Mouse (Mus musculus) midbrain, embryonic 11.5 days (tissue): ENCODE measurements around the gene Gon7. TPM values are rescaled to one million over a fixed set of nuclear protein-coding genes. Genes with fewer than 3 reads are reported as not detected.
A peak's percentile ranks its signal among the peaks of the same experiment; 100 is the strongest.

Experiments used
- ATAC-seq: fragments of 200-750 bp; cut with Nextera tagmentation; 2 replicates; pipeline ENCODE4 v1.8.0; 2017; ENCODE audit warnings: moderate TSS enrichment, moderate library complexity; ENCODE audit not compliant: low FRiP score
- DNase-seq: peaks from one replicate; pipeline ENCODE4 v3.0.0; 2015; ENCODE audit warnings: low spot score; ENCODE audit errors: missing footprints
- H3K27ac ChIP-seq: fragments of 300-500 bp; sonication (generic); 2 replicates; pipeline ENCODE4 v1.5.1; 2014; ENCODE audit warnings: low read depth, low read length
- H3K27me3 ChIP-seq: fragments of 300-500 bp; sonication (generic); 2 replicates; pipeline ENCODE4 v1.6.1; 2014; ENCODE audit warnings: mild to moderate bottlenecking, low read length, moderate library complexity, mixed read lengths; ENCODE audit not compliant: control insufficient read depth, insufficient read depth
- H3K36me3 ChIP-seq: fragments of 300-500 bp; sonication (generic); 2 replicates; pipeline ENCODE4 v1.6.1; 2014; ENCODE audit warnings: mild to moderate bottlenecking, low read length, moderate library complexity, mixed read lengths; ENCODE audit not compliant: control insufficient read depth, insufficient read depth
- H3K4me1 ChIP-seq: fragments of 300-500 bp; sonication (generic); 2 replicates; pipeline ENCODE4 v1.6.1; 2014; ENCODE audit warnings: low read length; ENCODE audit not compliant: control insufficient read depth, insufficient read depth
- H3K4me2 ChIP-seq: fragments of 300-500 bp; sonication (generic); 2 replicates; pipeline ENCODE4 v1.6.1; 2014; ENCODE audit warnings: mild to moderate bottlenecking, moderate library complexity
- H3K4me3 ChIP-seq: fragments of 300-500 bp; sonication (generic); 2 replicates; pipeline ENCODE4 v1.5.1; 2014; ENCODE audit warnings: low read depth, low read length
- H3K9ac ChIP-seq: fragments of 300-500 bp; sonication (generic); 2 replicates; pipeline ENCODE4 v1.6.1; 2014; ENCODE audit warnings: low read length
- H3K9me3 ChIP-seq: fragments of 300-500 bp; sonication (generic); 2 replicates; pipeline ENCODE4 v1.6.1; 2016; ENCODE audit warnings: low read length; ENCODE audit not compliant: control insufficient read depth
- WGBS: fragments of 180-500 bp; shearing (Covaris S2); extraction: QIAGEN DNeasy Blood & Tissue Kit; methylation state at CpG from one replicate; pipeline ENCODE4 v1.1.7; 2014; 5-methylcytosine and 5-hydroxymethylcytosine counted together
- polyA plus RNA-seq: library from polyadenylated mRNA; unstranded; fragments of >200 nt; fragmentation: Nextera tagmentation; extraction: Ambion mirVana; gene quantifications from 2 replicates; pipeline ENCODE4 v1.2.1, GENCODE M21; 2014

Gon7 gene
- polyA plus RNA-seq, 1 experiment from 2014 or later, result 47.7 TPM

DNA sequence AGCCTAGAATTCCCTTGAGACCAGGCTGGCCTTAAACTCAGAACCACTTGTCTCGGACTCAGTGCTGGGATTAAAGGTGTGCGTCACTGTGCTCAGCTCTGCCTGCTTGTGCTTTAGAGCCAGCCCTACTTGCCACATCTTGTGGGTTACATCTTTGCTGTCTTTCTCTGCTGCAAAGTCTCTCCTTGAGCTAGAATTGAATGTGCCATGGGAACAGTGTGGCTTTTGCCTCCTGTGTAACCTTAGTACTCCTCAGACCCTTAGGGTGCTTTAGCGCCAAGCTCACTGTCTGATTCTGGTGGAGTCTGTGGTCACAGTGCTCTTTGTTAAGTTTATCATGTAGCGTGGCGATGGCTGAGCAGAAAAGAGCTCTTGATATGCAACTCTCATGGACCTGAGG is 15.1 kb upstream of the Gon7 start:
- H3K4me2 ChIP-seq, result no peak overlapping the region
- WGBS, result 93% methylated on average over 5 of the region's 5 CpGs
- H3K9me3 ChIP-seq, result no peaks in the 10 kb centered on the region
- ATAC-seq (no peak), DNase-seq (no peak)
- H3K4me1 ChIP-seq, result no peaks in the 10 kb centered on the region
- no peak overlapping the region for H3K4me3 ChIP-seq
- peaks cover 28% of the 10 kb centered on the region for H3K36me3 ChIP-seq
- H3K27ac ChIP-seq, result no peak overlapping the region
- no peak overlapping the region for H3K9ac ChIP-seq
- no peaks in the 10 kb centered on the region for H3K27me3 ChIP-seq

DNA sequence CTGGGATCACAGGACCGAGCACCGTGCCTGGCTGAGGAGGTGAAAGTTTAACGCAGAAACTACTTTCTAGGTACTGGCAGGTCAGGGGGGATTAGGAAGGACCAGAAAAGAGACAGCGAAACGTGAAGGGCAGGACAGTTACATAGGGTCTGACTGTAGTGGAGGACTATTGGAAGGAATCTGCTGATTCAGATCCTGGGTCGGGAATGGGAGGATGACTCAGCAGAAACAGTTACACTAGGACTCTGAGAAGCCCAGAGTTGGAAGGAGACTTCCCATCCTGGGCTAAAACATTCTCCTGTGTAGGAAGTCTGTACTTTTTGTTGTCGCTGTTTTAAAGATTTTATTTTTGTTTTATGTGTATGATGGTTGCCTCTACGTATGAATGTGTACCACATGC is 14.0 kb upstream of the Gon7 start:
- no peak for ATAC-seq
- no peak for DNase-seq
- peaks cover 30% of the 10 kb centered on the region for H3K36me3 ChIP-seq
- 95% methylated on average over 8 of the region's 8 CpGs for WGBS
- H3K9ac ChIP-seq, result no peak overlapping the region
- H3K4me3 ChIP-seq, result no peak overlapping the region
- H3K9me3 ChIP-seq, result no peaks in the 10 kb centered on the region
- no peaks in the 10 kb centered on the region for H3K27me3 ChIP-seq
- no peak overlapping the region for H3K27ac ChIP-seq
- no peaks in the 10 kb centered on the region for H3K4me1 ChIP-seq
- H3K4me2 ChIP-seq, result no peak overlapping the region

DNA sequence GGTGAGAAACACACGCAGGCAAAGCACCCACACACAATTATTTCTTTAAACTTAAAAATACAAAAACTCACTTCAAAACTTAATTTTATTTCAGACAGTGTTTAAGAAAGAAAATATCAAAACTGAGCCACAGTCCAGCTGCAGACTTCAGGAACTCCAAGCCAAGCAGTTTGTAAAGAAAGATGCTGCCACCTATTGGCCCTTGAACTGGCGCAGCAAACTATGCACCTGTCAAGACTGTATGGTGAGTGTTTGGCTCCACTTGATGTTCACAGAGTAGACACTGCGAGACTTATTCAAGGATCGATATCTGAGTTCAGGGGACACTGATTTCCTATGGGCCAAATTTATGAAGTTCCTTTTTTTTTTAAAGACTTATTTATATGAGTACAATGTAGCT is 11.4 kb upstream of the Gon7 start:
- Histone ChIP-seq H3K9ac (no peak overlapping the region), H3K4me3 (no peak overlapping the region), H3K4me1 (no peaks in the 10 kb centered on the region), H3K27me3 (no peaks in the 10 kb centered on the region), H3K4me2 (no peak overlapping the region), H3K27ac (no peak overlapping the region), H3K36me3 (peaks cover 26% of the 10 kb centered on the region), H3K9me3 (no peaks in the 10 kb centered on the region)
- WGBS, result 96% methylated on average over 4 of the region's 4 CpGs
- ATAC-seq (no peak), DNase-seq (no peak)

DNA sequence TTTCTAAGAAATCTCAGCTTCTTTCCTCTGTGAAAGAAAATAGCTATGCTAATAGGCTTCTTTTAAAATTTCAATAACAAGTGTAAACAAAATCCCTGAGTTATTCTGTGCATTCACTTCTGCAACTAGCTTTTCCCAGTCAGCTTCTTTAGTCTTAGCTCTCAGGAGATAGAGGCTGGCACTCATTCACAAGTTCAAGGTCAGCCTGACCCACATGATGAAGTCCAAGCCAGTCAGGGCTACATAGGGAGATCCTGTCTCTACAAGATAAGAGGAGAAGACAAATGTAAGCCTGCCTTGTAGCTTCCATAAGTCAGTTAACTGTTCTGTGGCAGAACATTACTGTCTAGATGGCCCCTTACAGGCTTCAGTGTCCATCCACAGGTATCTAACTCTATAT is 6.1 kb upstream of the Gon7 start:
- Histone ChIP-seq H3K27ac (no peak overlapping the region), H3K4me1 (peaks cover 8% of the 10 kb centered on the region), H3K9me3 (no peaks in the 10 kb centered on the region), H3K4me3 (no peak overlapping the region), H3K36me3 (peaks cover 6% of the 10 kb centered on the region), H3K27me3 (no peaks in the 10 kb centered on the region), H3K4me2 (no peak overlapping the region), H3K9ac (no peak overlapping the region)
- DNase-seq, result no peak
- no peak for ATAC-seq

DNA sequence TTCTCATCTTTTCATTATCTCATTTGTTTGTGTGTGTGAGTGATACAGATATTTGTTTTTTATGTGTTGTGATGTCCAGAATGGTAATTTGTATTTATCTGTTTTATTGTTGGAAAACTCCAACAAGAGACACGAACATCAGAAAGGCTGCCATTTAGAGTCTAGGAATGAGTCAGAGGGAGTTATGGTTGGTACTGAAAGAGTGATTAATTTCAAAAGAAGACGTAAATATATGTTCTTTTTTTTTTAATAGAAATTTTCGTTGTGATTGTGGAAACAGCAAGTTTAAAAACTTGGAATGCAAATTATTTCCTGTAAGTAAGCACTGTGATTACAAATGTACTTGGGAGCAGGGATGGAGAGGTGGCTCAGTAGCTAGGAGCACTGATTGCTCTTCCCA is 4.1 kb upstream of the Gon7 start:
- Histone ChIP-seq H3K4me3 (no peak overlapping the region), H3K9ac (no peak overlapping the region), H3K4me1 (peaks cover 14% of the 10 kb centered on the region), H3K27ac (no peak overlapping the region), H3K9me3 (no peaks in the 10 kb centered on the region), H3K36me3 (no peaks in the 10 kb centered on the region; the same call in 1 of the 2 replicates), H3K4me2 (no peak overlapping the region), H3K27me3 (no peaks in the 10 kb centered on the region)
- 90% methylated on average over 3 of the region's 3 CpGs for WGBS
- ATAC-seq, result no peak
- DNase-seq, result no peak

DNA sequence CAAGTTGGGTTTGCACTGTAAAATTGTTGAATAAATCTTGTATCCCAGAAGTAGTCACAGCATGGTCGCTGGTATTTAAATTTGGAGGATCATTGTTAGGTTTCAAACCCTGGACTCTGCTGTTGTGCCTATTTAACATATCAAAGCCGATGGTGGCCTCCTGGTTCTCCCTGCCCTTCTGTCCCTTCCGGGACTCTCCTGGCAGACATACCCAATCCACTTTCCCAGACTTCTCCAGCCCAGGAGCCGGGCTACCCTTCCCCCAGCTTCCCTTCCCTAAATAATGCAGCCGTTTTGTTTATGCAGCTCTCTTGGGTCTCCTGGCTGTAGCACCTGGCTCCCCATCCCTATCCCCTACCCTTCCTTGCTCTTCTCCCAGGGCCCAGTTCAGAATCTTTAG is 1.3 kb upstream of the Gon7 start:
- H3K27me3 ChIP-seq, result no peaks in the 10 kb centered on the region
- peak overlapping the region; percentile 72 for H3K9ac ChIP-seq
- ATAC-seq (no peak), DNase-seq (no peak)
- no peak overlapping the region for H3K27ac ChIP-seq
- no peaks in the 10 kb centered on the region for H3K36me3 ChIP-seq
- H3K4me1 ChIP-seq, result peaks cover 16% of the 10 kb centered on the region
- H3K4me2 ChIP-seq, result peak overlapping the region; percentile 74
- 0% methylated on average over 5 of the region's 5 CpGs for WGBS
- no peaks in the 10 kb centered on the region for H3K9me3 ChIP-seq
- H3K4me3 ChIP-seq, result peak overlapping the region; percentile 70

DNA sequence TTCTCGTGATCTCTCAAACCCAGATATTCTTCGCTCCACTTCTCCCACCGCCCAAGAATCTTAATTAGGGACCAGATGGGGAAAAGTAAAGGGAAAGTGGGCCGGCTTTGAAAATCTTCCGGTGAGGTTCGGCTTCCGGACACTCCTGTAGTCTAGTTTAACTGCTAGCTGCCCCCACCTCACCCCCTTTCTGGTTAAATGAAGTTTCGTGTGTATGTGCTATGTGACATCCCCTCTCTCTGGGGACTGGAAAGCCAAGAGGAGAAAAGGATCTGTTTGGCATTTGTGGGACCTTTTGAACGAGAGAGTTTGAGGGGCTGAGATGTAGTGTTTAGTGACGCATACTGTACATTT is 777 bp upstream of the Gon7 start, which contains the start of gene Gm20604:
TSS of gene Gm20604 (minus strand) at position 270 of the 354 bp plus-strand sequence.
- DNase-seq (peak; percentile 90), ATAC-seq (no peak)
- peak within 1 kb of the TSS; percentile 81 for H3K27ac ChIP-seq
- H3K4me1 ChIP-seq, result peaks cover 16% of the 10 kb centered on the region
- peak within 1 kb of the TSS; percentile 75 for H3K4me2 ChIP-seq
- H3K27me3 ChIP-seq, result no peaks in the 10 kb centered on the region
- no peaks in the 10 kb centered on the region for H3K36me3 ChIP-seq
- H3K4me3 ChIP-seq, result peak within 1 kb of the TSS; percentile 70
- H3K9ac ChIP-seq, result peak within 1 kb of the TSS; percentile 78
- WGBS, result 1% methylated on average over 10 of the region's 10 CpGs
- H3K9me3 ChIP-seq, result no peaks in the 10 kb centered on the region

DNA sequence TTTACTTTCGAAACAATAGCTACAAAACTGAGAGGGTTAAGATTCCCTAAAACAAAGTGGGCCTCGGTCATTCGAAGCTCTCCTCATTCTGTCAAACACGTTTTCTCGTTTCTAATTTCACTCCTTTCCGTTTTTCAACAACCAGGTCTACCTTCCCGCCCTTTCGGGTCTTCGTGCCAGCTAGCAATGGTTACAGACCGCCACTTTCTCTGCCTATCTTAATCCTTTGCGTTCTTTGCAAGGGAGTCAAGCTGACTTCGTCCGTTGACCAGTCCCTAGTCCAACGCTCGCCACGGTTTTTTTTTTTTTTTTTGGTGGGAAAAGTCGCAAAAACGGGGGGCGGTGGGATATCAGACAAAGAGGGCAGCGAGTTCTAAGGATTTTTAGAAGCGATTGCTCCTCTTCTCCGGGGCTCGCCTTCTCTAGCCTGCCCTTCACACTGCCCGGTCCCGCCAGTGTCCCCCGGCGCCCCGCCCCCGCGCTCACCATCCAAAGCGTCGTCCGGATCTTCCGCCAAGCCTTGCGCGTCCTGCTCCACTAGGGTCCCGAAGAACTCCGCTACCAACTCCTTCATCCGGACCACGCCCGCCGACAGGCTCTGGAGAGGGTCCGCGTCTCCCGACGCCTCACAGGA is 431 bp downstream of the Gon7 start:
- no peaks in the 10 kb centered on the region for H3K27me3 ChIP-seq
- H3K4me2 ChIP-seq, result peak overlapping the region; percentile 75
- ATAC-seq (peak; percentile 87), DNase-seq (no peak)
- 2% methylated on average over 46 of the region's 46 CpGs for WGBS
- H3K9me3 ChIP-seq, result no peaks in the 10 kb centered on the region
- H3K27ac ChIP-seq, result peak overlapping the region; percentile 81
- peak overlapping the region; percentile 78 for H3K9ac ChIP-seq
- H3K4me3 ChIP-seq, result peak overlapping the region; percentile 70
- H3K4me1 ChIP-seq, result peaks cover 16% of the 10 kb centered on the region
- no peaks in the 10 kb centered on the region for H3K36me3 ChIP-seq

DNA sequence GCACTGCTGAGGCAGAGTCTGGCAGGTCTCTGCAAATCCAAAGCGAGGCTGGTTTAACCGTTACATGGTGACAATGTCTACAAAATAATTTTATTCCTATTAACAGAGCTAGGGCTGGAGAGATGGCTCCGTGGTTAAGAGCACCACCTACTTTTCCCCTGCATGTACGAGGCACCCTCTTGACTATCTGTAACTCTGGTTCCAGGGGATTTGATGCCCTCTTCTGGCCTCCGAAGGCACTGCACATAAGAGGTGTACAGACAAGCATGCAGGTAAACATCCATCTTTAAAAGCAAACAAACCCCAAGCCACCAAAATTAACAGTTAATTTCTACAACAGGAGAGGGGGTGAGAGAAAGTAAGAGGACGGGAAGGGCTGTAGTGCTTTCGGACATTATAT is 1.3 kb downstream of the Gon7 start:
- DNase-seq (no peak), ATAC-seq (no peak)
- H3K36me3 ChIP-seq, result no peaks in the 10 kb centered on the region
- no peak overlapping the region for H3K27ac ChIP-seq
- H3K4me2 ChIP-seq, result peak overlapping the region; percentile 75
- no peaks in the 10 kb centered on the region for H3K9me3 ChIP-seq
- H3K4me3 ChIP-seq, result peak overlapping the region; percentile 70; the same call in 1 of the 2 replicates
- no peak overlapping the region for H3K9ac ChIP-seq
- no peaks in the 10 kb centered on the region for H3K27me3 ChIP-seq
- H3K4me1 ChIP-seq, result peaks cover 16% of the 10 kb centered on the region
- WGBS, result 86% methylated on average over 7 of the region's 7 CpGs
